Mouse (Mus musculus) embryonic facial prominence, embryonic 10.5 days (tissue): ENCODE measurements at regions not wholly inside any gene's neighbourhood (a gene's known extent, or its start where the extent isn't known, plus 50 kb on each side); places are given as distances from the start of the nearest gene placed in this dataset.
"Not testable (repeated sequence)": the region's sequence is repeated elsewhere in the genome, so short reads cannot be mapped to it uniquely, and the experiment has no call there.

Experiments
- DNase-seq: peaks from one replicate; pipeline ENCODE4 v3.0.0-alpha.2; 2017; ENCODE audit warnings: low spot score
- H3K27ac ChIP-seq: fragments of 300-500 bp; sonication (generic); replicated peaks from 2 replicates; pipeline ENCODE4 v1.5.1; 2016; ENCODE audit warnings: mild to moderate bottlenecking
- H3K27me3 ChIP-seq: fragments of 300-500 bp; sonication (generic); replicated peaks from 2 replicates; pipeline ENCODE4 v1.6.1; 2016; ENCODE audit warnings: low read depth, mild to moderate bottlenecking; ENCODE audit not compliant: poor library complexity, severe bottlenecking
- H3K36me3 ChIP-seq: fragments of 300-500 bp; sonication (generic); replicated peaks from 2 replicates; pipeline ENCODE4 v1.6.1; 2016; ENCODE audit warnings: mild to moderate bottlenecking, moderate library complexity
- H3K4me1 ChIP-seq: fragments of 300-500 bp; sonication (generic); 2 replicates; pipeline ENCODE4 v1.6.1; 2016
- H3K4me3 ChIP-seq: fragments of 300-500 bp; sonication (generic); 2 replicates; pipeline ENCODE4 v1.5.1; 2016; ENCODE audit warnings: mild to moderate bottlenecking, moderate library complexity
- H3K9me3 ChIP-seq: fragments of 300-500 bp; sonication (generic); 2 replicates; pipeline ENCODE4 v1.6.1; 2016; ENCODE audit warnings: mild to moderate bottlenecking
- WGBS: fragments of 180-500 bp; shearing (Covaris S2); methylation state at CpG from one replicate; pipeline ENCODE4 v1.1.7; 2016; 5-methylcytosine and 5-hydroxymethylcytosine counted together

DNA sequence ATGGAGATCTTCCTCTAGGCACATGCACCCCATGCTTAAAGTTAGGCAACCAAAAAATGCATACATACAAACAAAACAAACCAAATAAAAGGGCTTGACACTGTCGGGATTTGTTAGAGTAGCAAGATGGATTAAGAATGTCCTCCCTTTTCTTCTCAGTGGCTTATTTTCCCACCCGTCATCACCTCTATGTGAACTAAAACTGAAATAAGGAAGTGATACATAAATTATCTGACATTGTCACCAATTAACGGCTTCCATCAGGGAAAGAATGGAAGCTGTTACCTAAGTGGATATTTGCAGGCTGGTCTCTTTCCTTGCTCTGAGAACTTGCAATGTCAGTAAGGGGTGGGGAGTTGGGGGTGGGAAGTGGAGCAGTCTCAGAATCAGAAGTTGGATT lies 541.5 kb downstream of the Diaph3 start:
- H3K36me3 ChIP-seq, result no peaks in the 10 kb centered on the region
- H3K4me3 ChIP-seq, result no peak overlapping the region
- DNase-seq, result no peak
- no peak overlapping the region for H3K27ac ChIP-seq
- no peaks in the 10 kb centered on the region for H3K27me3 ChIP-seq
- no peaks in the 10 kb centered on the region for H3K9me3 ChIP-seq
- no peaks in the 10 kb centered on the region for H3K4me1 ChIP-seq
- whole genome bisulfite sequencing, result 86% methylated on average over 3 of the region's 3 CpGs

DNA sequence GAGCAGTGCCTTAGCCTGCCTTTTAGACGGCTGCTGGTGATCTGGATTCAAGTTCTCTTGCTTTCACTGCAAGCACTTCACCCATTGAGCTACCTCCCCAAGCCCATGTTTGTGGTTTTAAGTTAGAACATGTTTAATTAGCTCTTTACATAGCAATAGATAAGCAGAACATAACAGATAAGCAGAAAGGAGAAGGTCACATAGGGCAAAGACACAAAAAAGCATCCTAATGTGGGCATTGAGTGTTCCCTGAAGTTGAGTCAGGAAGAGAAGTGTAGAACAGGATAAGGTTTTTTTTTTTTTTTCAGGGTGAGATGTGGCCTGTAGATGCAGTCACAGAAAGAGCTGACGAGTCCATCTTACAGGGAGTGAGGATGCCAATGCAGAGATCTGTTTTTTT lies 552.5 kb downstream of the Diaph3 start:
- Histone ChIP-seq H3K4me1 (no peaks in the 10 kb centered on the region), H3K4me3 (no peak overlapping the region), H3K27me3 (no peaks in the 10 kb centered on the region), H3K9me3 (0 out of 2 replicates have a peak, but pooled peaks cover 2% of the 10 kb centered on the region), H3K27ac (no peak overlapping the region), H3K36me3 (no peaks in the 10 kb centered on the region)
- DNase-seq, result no peak
- WGBS, result 77% methylated on average over 2 of the region's 2 CpGs

DNA sequence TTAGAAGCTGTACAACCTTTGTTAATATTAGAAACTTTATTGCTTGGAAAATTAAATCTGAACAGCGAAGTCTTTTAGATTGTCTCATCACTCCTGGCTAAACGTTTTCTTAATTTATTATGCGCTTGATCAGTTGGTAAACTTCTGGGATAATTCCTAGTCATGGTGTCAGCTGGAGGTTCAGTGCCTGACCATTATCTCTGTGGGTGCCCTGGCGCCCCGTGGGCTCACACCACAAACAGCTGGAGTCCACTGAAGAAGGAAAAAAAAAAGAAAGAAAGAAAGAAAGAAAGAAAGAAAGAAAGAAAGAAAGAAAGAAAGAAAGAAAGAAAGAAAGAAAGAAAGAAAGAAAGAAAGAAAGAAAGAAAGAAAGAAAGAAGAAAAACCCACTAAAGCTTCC lies 555.1 kb downstream of the Diaph3 start:
- H3K4me1 ChIP-seq, H3K4me3 ChIP-seq, DNase-seq, H3K9me3 ChIP-seq, H3K27me3 ChIP-seq, H3K27ac ChIP-seq, H3K36me3 ChIP-seq: not testable (repeated sequence)
- 51% methylated on average over 5 of the region's 5 CpGs for WGBS

DNA sequence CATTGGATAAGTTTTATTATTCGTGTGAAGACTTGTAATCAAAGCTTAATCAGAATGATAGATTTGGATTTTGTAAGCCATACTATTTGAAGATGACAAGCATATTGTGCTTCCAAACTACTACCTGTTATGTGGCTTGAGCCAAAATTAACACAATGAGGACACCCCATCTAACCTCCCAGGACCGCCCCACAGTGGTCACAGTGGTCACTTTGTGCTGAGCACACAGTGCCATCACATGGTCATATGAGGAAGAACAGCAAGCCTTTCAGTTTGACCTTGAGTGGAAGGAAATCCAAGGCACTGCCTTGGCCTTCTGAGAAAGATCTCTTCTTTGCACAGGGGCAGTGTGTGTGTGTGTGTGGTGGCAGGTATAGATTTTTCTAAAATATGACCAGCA lies 578.3 kb downstream of the Diaph3 start:
- 59% methylated on average over 2 of the region's 2 CpGs for WGBS
- Histone ChIP-seq H3K27ac (no peak overlapping the region), H3K4me1 (no peaks in the 10 kb centered on the region), H3K9me3 (no peaks in the 10 kb centered on the region), H3K36me3 (no peaks in the 10 kb centered on the region), H3K27me3 (no peaks in the 10 kb centered on the region), H3K4me3 (no peak overlapping the region)
- peak; percentile 31 for DNase-seq

DNA sequence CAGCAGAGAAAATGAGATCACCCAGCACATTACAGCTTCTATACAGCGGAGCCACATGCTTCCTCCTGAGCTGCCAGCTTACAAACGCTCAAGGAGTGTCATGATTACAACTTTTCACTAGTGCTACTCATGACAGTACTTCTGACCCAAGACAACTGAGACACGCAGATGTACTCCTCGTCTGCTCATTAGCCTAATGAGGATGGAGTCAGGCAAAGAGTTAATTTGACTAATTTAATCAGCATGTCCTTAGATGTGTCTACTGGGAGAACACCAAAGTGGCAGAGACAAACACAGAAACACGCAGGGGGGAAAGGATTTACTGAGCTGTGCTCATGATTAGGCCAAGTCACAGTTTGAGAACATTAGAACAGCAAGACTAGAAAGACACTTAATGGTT lies 603.0 kb downstream of the Diaph3 start:
- WGBS, result 76% methylated on average over 5 of the region's 5 CpGs

DNA sequence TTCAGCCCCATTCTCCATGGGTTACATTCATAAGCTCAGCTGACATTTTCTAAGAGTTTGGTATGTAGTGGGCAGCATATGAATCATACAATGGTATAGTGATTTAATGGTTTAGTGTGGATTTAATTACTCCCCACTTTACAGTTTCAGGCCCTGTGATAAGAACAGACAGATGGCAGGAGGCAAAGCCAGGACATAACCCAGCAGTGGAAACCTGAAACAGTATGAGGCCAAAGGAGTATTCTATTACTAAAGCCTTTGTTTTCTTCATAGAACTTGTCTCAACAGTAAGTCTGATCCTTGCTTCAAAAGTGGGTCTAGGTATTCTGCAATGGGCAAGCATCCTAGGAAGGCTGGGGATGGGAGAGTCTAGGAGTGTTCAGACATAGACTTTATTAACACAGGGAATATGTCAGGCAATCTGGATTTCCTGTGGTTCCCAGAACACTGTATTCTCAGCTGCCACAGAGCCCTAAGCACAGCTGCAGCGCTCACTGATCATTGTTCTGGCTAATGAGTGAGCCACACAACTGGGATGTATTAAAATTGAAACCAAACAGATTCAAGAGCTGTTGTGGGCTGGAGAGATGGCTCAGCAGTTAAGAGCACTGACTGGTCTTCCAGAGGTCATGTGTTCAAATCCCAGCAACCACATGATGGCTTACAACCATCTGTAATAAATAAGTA lies 604.6 kb downstream of the Diaph3 start:
- DNase-seq, result no peak
- 86% methylated on average over 1 of the region's 1 CpGs for WGBS
- Histone ChIP-seq H3K27ac (no peak overlapping the region), H3K9me3 (no peaks in the 10 kb centered on the region), H3K4me1 (no peaks in the 10 kb centered on the region), H3K27me3 (no peaks in the 10 kb centered on the region), H3K4me3 (no peak overlapping the region), H3K36me3 (no peaks in the 10 kb centered on the region)

More for the DNA sequence above, 603.0 kb downstream of the Diaph3 start:
- Histone ChIP-seq H3K4me3 (no peak overlapping the region), H3K4me1 (no peaks in the 10 kb centered on the region), H3K27ac (no peak overlapping the region), H3K27me3 (no peaks in the 10 kb centered on the region), H3K36me3 (no peaks in the 10 kb centered on the region), H3K9me3 (no peaks in the 10 kb centered on the region)
- DNase-seq, result no peak

DNA sequence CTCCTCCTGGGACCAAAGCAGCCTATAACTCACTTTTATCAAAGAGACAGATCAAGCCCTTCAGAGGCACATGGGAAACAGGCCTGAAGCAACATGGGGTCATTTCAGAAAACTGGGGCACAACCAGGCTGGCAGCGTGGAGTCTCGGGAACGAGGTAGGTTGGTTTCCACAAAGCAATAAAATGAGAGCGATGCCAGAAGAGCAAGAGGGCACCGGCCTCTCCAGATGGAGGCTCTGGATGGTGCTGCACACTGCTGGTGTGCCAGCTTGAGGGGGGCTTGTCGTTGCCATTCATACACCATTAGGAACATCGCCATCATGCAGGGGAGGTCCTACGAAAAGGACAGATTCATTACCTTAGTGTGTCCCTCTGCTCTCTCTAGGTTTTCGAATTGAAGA lies 630.6 kb downstream of the Diaph3 start:
- no peaks in the 10 kb centered on the region for H3K9me3 ChIP-seq
- 94% methylated on average over 9 of the region's 9 CpGs for WGBS

DNA sequence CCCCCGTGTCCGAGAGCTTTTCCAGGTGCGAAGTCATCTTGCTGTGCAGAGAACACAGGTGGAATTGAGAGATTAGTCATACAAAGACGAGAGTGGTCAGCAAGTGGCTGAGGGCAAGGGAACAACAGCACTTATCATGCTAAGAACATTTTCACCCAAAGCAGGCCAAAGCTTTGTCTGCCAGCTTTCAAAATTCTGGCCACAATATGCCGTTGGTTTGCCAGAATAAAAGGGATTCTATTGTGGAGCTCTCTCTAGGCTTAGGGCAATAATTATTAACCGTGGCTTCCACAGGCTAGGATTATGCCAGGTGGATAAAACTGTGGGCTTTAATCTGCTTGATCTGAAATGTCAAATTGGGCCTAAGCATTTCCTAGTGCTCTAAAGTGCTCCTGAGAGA lies 631.3 kb downstream of the Diaph3 start:
- WGBS, result 86% methylated on average over 6 of the region's 6 CpGs
- Histone ChIP-seq H3K4me1 (no peaks in the 10 kb centered on the region), H3K4me3 (no peak overlapping the region), H3K9me3 (no peaks in the 10 kb centered on the region), H3K36me3 (no peaks in the 10 kb centered on the region), H3K27me3 (no peaks in the 10 kb centered on the region), H3K27ac (no peak overlapping the region)
- DNase-seq, result no peak

More for the DNA sequence above, 630.6 kb downstream of the Diaph3 start:
- no peaks in the 10 kb centered on the region for H3K4me1 ChIP-seq
- no peak overlapping the region for H3K27ac ChIP-seq
- H3K27me3 ChIP-seq, result no peaks in the 10 kb centered on the region
- H3K4me3 ChIP-seq, result no peak overlapping the region
- no peak for DNase-seq
- H3K36me3 ChIP-seq, result no peaks in the 10 kb centered on the region

DNA sequence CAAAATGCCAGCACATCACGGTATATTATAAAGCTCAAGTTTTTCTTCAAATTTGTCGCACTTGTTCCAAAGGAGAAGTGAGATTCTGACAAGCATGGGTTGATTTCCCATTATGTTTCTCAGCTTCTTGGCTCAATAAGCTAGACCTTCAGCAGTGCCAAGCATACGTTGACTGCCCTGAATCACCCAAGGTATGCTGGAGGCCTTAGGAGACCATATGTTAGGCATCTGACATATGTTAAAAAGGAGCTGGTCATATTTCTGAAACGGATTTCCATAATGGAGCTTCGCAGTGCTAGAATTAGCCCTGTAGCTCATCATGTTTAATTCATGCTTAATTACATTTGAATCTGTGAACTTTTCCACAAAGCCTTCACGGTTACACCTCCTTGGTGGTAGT lies 634.7 kb downstream of the Diaph3 start:
- H3K4me1 ChIP-seq, result no peaks in the 10 kb centered on the region
- H3K27me3 ChIP-seq, result no peaks in the 10 kb centered on the region
- H3K27ac ChIP-seq, result no peak overlapping the region
- H3K4me3 ChIP-seq, result no peak overlapping the region
- no peak for DNase-seq
- no peaks in the 10 kb centered on the region for H3K36me3 ChIP-seq
- 90% methylated on average over 6 of the region's 6 CpGs for WGBS
- no peaks in the 10 kb centered on the region for H3K9me3 ChIP-seq

DNA sequence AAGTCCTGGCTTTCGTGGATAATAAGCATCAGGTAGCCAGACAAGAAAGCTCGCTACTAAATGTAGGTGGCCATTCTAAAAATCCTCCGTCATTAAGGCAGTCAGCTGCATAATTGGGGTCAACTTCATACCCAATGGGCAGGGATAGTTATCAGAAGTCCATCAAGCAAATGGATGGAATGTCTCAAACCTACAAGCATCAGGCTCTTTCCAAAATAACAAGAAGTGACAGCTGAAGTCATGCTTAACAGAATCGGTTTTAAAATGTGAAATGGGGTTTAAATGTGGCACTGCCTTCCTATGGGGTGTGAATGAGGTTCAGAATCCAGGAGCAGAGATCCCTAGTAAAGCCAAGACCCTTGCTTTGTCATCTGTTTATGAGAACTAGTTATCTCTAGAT lies 650.2 kb downstream of the Diaph3 start:
- Histone ChIP-seq H3K36me3 (no peaks in the 10 kb centered on the region), H3K27me3 (no peaks in the 10 kb centered on the region), H3K9me3 (no peaks in the 10 kb centered on the region), H3K4me3 (no peak overlapping the region), H3K27ac (no peak overlapping the region), H3K4me1 (no peaks in the 10 kb centered on the region)
- WGBS, result 77% methylated on average over 4 of the region's 4 CpGs
- DNase-seq, result no peak

DNA sequence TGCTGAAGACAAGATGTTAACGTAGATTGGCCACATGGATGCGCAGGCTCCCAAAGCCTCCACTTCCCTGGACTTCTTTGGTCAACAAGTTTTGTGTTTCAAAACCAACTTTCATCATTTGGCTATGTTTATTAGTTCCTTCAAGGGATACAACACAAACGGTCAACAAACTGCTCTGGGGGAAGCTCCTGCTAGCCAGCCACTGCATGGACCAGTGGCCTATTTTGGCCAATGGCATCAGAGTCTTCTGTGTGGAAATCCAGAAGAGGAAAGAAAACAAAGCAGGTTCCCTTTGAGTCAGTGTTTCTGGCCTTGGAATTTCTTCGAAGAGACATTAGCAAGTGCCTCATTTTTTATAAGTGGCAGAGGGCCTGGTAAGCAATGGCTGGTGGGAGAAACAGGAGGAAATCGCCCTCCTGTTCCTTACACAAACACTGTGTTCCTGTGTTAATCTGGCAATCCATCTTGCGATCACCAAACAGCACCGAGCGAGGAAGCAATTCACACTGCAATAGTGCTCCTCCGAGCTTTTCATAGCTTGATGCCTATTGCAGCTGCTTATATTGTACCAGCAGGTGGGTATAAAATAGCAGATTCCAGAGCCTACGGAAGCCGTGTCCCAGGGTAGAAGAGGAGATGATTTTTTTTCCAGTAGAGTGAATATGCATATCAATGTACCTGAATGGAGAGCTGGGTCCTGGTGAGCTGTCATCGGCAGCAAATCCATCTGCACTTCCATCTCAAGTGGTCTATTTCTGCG lies 651.0 kb downstream of the Diaph3 start:
- no peak overlapping the region for H3K27ac ChIP-seq
- no peak for DNase-seq
- H3K36me3 ChIP-seq, result no peaks in the 10 kb centered on the region
- no peaks in the 10 kb centered on the region for H3K27me3 ChIP-seq
- H3K4me3 ChIP-seq, result no peak overlapping the region
- H3K9me3 ChIP-seq, result no peaks in the 10 kb centered on the region
- H3K4me1 ChIP-seq, result no peaks in the 10 kb centered on the region
- 83% methylated on average over 13 of the region's 13 CpGs for WGBS

DNA sequence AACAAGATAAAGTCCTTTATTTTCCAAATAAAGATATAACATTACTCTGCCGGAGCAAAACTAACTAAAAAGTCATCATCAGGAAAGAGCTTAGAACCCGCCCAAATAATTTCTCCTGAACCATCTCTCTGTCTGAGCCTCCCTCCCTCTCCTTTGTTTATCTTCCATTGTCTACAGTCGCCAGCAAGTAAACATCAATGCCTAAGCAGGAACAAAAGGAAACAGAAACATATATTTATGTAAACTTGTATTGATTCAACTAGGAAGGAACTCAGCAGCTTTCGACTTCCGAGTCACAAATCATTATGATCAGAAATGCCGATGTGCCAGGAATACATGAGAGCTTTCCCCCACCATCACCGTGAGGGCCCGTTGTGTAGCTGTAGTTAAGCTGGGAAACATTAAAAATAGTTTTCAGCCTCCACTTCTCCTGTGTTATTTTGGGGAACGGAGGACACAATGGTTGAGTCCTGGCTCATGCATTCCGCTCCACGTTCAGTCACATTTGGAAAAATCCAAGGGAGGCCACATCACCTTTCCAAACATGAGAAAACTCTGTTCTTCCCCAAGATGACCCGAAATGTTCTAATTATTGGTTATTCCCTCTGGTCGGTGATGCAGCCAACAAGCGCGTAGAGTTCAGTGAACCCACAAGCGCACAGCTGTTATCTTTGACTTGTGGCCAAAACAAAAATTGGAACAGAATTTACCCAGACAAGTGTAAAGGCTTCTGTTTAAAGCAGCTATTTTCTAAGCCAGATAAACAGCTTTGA lies 651.8 kb downstream of the Diaph3 start:
- WGBS, result 91% methylated on average over 16 of the region's 16 CpGs
- Histone ChIP-seq H3K4me1 (no peaks in the 10 kb centered on the region), H3K27me3 (no peaks in the 10 kb centered on the region), H3K4me3 (no peak overlapping the region), H3K27ac (no peak overlapping the region), H3K36me3 (no peaks in the 10 kb centered on the region), H3K9me3 (no peaks in the 10 kb centered on the region)
- no peak for DNase-seq
